Mouse (Mus musculus): Measurements from ENCODE around the gene Focad.

Focad gene

DNA sequence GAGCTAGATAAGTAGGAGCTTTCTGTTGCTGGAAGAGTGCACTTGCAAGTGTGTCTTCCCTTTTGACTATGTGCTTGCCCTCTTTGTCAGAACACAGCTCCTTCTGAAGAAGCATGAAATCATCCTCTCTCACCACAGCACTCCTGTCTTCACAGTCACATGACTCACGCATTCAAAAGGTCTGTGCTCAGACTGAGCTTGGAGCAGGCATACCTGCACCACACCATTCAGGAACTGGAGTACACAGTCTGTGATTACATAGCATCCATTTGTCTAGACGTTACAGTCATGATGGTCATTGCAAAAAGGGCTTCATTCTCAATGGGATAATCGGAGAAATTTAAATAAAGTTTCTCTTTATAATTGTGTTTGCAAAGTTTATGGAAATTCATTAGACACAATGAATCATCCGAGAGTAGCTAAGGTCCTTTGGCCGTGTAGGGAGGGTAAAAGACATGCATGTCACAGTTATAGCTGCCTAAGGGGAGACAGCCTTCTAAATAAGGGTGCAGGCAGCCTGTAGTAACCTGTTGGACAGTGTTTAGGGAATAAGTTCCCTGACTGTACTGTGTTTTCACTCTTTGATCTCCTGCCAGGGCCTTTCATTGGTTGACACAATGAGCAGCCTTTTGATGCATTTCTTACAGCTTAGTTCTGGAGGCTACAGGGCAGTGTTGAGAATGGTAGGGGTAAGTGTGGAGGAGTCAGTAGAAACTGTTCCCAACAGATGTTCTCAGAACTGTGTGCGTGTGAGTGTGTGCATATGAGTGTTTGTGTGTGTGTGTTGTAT is 206.6 kb downstream of the Focad start:
- DNase-seq (ENCODE audit: extremely low read depth, insufficient read length, low spot score) = no peak

DNA sequence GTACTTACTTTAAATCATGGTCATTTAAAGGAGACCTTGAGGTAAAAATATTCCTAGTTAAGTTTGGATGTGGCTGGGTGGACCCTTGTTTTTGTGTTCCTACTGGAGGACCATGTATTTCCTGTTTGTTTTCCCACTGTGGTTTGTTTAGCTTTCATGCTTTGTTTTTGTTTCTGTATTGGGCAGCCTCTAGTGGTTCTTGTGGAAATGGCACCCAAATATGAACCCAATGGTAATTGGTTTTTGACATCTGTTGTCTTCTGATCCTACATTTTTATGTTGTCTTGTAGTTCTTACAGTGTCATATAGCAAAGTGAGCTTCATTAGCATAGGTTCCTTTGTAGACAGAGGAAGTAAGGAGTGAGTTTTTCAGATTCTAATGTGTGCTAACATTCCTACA is 207.9 kb downstream of the Focad start:
- no peak for DNase-seq (ENCODE audit: extremely low read depth, insufficient read length, low spot score)

DNA sequence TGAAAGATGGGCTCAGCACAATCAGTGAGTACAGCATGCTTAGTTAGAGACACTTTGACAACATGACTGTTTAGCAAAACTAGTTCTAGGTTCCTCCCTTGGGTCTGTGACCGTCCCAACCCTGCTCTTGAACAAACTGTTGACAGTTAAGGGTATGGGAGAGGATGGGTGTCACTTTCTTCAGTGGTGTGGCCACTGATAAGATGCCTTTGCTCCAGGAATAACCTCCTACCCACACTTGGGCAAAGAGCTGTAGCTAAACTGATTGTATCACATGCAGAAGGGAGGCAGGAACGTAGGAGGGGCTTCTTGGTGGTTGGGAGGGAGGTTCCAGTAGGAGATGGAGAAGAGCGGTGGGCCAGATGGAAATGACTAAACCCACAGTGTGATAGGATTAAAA is 213.3 kb downstream of the Focad start:
- DNase-seq (ENCODE audit: extremely low read depth, insufficient read length, low spot score) = no peak

DNA sequence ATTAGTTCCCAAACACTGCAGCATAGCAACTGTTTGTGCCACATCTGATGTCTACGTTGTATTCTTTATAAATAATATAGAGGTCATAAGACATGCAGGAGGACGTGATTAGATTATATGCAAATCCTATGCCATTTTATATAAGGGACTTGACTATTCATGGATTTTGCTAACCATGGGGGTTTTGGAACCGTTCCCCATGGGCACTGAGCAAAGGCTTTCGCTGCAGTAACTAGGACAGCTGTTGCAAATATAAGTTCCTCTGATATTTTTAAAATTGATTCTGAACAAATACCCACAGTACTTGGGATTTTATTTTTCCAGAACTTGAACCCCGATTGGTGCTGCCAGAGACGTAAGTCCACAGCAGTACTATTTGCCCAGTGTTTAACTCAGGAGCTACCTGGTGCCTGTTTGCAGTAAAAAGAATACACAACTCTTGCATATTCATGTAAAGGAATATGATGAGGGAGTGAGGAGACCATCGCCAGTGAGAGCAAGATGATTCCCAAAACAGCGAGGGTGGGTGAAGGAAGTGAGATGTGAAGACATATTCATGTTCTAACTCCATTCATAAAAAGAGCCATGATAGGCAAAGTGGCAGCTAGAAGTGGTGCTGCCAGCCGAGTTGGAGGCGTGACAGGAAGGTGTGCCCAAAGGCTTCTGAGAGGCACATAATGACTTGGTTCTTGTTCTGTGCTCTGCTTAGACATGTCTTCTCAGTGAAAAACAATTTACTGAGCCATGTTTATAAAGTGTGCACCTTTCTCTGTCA is 214.1 kb downstream of the Focad start:
- DNase-seq (ENCODE audit: extremely low read depth, insufficient read length, low spot score) = no peak

DNA sequence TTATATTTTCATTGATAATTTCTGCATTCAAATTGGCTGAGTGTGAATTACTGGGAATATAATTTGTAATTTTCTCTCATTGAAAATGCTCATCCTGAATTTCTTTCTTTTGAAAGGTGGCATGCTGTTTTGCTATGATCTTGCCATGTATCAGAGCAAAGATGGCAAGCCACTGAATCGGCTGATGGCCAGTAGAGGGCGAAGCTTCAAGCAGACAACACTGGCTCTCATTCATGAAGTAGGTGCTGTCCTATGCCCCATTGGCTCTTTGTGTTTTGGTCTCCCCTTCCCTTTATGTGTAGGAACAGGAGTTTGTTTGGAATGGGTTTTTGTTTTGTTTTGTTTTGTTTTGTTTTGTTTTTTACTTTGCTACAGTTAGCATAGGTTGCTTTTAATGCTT is 215.2 kb downstream of the Focad start:
- DNase-seq (ENCODE audit: extremely low read depth, insufficient read length, low spot score) = no peak

DNA sequence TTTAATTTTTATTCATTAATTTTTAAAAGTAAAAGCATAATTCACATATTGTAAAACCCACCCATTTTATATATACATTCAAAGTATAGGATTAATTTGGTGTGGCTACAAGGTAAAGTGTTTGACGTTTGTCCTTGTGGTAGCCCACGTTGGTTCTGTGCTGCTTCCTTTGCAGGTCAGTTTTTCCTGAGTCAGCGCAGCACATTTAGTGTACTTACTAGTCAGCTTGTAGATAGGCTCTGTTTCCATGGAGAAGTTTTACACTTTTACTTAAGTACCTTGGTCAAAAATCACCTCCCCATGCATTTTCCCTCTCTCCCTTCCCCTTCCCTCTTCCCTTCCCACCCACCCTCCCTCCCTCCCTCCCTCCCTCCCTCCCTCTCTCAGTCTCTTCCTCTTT is 220.5 kb downstream of the Focad start:
- no peak for DNase-seq (ENCODE audit: extremely low read depth, insufficient read length, low spot score)

DNA sequence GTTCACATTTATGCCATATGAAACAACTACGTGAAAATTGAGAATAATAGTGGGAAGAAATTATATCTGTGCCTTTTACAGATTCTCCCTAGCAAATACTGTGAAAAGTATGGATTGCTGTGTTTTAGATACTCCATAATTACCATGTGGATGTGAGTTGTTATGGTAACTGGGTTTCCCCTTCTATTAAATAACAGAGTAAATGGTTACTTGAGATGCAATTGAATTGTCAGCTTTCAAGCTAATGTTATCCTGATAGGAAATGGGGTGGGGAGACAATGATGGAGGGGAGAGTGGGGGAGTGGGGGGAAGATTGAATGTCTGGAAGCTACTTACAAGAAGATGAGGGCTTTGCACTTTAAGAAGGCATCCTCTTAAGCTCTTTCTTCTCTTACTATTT is 225.6 kb downstream of the Focad start:
- DNase-seq (ENCODE audit: extremely low read depth, insufficient read length, low spot score) = no peak

DNA sequence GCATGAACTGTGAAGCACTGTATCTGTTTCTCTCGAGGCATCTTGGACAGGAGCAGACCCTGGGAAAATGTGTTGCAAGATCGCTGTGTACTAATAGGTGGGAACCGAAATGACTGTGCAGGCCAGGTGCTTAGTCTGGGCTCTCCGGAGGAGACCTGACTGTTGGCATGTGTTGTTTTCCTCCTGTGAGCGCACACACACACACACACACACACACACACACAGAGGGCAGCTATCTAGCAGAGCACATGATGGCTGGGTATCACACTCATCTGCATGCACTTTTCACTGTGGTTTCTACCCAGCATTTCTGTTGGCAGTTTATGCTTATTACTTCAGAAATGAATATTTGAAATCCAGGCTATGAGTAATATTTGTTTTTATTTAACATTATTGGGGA is 231.0 kb downstream of the Focad start:
- DNase-seq (ENCODE audit: extremely low read depth, insufficient read length, low spot score) = no peak

DNA sequence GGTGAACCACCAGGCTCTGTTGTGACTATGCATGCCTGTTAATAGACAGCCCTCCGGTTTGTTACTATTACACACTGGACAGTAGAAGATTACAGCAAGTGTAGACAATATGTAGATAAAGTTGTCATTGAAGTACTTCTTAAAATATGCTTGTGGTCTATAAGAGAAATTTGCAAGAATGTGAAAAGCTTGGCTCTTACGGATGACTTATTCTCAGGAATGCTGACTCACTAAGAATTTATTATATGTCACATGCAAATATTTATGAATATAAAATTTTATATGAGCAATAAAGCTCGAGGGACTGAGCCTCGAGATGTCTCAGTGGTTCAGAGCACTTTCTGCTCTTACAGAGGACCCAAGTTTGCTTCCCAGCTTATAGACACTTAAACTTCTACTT is 240.1 kb downstream of the Focad start:
- peak; percentile 52 for DNase-seq (ENCODE audit: extremely low read depth, insufficient read length, low spot score)

DNA sequence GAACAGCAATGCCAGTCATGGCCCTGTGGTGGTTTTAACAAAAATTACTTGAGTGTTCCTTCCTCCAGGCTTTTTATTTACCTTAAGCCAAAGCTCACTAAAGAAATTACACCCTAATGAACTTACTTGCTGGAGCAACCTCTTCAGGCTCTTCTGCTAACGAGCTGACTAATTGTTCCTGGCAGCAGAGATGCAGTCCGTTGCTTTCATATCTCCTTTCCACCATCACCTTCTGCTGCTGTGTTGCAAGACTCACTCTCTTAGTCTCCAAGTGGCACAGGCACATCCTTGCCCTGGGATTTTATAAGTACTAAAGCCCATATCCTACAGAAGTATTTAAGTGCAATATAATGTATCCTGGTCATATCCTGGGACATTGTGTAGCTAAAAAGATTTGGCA is 242.3 kb downstream of the Focad start:
- no peak for DNase-seq (ENCODE audit: extremely low read depth, insufficient read length, low spot score)

DNA sequence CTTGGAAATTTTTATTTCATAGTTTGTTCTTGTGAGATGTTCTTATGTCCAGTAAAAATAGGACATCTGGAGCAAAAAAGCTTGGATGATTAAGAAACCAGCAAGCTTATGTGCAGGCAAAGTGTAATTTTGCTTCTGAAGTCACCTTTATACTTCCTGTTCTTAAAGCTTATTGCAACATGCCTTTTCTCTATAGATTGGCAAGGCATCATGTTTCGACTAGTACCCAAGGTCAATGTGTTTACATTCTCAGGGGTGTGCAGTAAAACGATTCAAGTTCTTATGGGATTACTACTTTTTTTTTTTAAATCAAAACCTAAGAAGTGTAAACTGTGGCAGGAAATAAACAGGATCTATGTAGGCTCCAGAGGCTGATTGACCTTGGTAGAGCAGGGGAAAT is 242.9 kb downstream of the Focad start:
- no peak for DNase-seq (ENCODE audit: extremely low read depth, insufficient read length, low spot score)

DNA sequence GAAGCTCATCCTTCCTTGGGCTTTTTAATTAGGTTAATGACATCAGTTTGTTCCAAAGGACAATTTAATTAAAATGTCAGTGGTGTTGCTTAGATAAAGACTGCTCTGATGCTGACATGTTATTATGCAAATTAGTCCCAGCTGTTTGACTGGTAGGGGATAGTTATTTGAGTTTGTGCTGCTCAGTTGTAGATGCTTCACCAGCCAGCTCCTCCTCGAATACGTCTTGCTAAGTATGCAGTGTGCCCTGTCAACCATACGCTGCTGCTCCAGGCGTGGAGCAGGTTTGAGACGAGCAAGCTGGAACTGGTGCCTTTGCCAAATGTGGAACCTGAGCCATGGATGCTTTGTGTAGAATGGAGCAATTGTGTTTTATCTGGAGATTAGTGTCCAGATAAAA is 243.7 kb downstream of the Focad start:
- no peak for DNase-seq (ENCODE audit: extremely low read depth, insufficient read length, low spot score)

DNA sequence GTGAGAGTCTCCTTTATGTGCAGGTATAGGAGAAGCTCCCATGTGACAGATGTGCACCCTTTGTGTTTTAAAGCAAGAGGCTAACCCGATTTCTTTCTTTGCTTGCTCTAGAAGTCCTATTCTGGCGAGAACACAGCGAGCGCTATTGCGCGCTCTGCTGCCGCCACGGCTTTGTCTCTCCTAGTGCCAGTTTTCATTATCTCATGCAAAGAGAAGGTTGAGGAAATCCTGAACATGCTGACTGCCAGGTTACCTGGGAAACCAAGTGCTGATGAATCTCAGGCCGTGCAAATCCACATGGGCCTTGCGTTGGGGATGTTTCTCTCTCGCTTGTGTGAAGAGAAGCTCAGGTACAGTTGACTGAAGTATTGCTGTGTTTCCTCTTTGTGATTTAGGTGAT is 250.0 kb downstream of the Focad start:
- DNase-seq (ENCODE audit: extremely low read depth, insufficient read length, low spot score) = no peak

DNA sequence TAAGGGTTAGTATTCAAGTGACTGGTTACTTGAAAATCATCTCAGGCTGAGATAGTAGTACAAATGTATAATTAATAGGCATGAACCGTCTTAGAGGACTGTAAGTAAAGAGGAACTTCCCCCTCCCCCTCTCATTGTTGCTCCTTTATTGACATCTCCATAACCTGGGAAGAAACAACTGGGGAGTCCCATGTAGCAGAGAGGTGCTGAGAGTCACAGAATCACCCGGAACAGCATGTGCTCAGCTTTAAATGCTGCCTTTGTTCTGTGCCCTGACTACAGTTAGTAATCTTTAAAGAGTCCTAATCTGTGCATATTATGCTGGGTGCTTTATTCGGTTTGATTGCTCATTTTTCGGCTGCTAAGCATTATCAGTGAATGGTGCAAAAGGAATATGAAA is 250.6 kb downstream of the Focad start:
- DNase-seq (ENCODE audit: extremely low read depth, insufficient read length, low spot score) = no peak

DNA sequence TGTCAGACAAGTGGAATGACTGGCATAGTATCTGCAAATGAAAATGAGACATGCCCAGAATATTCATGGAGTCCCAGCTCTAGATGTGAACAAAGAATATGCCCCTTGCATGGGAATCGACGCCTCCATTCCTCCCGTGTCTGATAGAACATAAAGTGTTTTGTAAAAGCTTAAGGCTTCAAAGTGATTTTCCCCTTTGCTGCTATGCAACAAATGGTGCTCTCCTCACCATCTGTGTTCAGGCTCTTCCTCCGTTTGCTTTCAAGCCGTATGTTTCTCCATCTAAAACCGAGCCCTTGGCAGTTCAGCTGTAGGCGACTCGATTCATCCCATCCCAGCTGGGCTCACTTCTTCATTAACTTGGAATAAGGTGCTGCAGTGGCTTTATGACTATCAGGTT is 251.5 kb downstream of the Focad start:
- DNase-seq (ENCODE audit: extremely low read depth, insufficient read length, low spot score) = no peak

DNA sequence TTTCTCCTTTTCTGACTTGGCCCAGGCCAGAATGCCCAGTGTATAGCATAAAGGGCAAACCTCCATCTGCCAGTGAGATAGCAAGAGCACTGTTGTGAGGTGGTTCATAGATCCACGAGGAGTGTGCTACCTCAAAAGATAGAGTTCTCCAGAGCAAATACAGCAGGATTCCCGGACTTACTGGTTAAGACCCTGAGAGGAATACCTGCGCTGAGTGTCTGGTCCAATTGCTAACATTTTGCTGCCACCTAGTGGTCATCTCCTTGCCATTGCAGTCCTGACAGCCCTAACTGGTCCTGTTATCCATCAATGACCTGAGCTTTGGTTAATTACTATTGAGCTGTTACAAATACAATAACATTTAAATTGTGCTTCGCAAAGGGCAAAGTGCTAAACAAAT is 256.5 kb downstream of the Focad start:
- DNase-seq (ENCODE audit: extremely low read depth, insufficient read length, low spot score) = peak; percentile 32

DNA sequence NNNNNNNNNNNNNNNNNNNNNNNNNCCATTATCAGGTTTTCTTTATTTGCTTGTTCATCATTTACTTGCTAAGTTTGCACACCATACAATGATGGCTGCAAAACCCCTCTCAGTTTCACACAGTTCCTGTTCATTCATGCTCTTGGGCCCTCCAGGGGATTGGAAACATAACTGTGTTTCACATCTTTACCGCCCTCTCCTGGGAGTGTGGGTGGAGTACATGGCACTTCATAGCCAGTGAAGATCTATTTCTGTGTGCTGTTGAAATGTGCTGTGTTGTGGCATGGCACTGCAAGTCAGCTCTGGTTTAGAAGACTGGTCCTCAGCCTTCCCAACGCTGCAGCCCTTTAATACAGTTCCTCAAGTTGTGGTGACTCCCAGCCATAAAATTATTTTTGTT is 262.2 kb downstream of the Focad start:
- DNase-seq (ENCODE audit: extremely low read depth, insufficient read length, low spot score) = no peak

DNA sequence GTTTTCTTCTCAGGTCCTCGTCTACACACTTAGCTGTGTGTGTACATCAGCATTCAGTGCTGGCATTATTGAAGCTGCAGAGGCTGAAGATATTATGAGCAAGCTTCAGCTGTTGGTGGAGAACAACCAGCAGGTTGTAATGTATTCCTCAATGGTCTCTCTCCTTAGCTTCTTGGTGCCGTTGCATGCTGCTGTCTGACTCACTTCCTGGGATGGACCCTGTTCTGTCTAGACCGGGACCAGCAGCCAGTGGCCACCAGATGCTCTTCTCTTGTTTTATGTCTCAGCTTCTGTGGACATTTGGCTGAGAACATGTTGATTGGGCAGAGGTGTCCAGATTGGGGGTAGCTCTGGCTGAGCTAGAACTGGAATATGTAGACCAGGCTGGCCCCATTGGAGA is 263.0 kb downstream of the Focad start:
- no peak for DNase-seq (ENCODE audit: extremely low read depth, insufficient read length, low spot score)

DNA sequence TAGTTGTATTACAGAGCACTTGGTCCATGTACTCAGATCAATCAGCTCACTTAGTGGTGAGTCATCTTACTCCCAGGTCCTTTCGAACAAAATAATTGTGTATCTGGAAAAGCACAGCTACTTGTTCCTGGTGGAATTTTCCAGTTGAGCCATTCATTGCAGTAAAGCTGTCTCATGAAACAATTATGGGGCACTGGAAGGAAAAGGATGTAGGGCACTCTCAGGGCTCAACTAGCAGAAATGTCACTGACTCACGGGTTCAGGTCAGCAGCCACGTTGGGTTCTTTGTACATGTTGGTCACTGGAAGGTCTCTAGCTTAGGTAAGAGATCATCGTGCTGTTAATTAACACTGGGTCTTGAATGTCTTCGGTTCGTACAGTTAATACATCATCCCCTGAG is 275.5 kb downstream of the Focad start:
- DNase-seq (ENCODE audit: extremely low read depth, insufficient read length, low spot score) = no peak

DNA sequence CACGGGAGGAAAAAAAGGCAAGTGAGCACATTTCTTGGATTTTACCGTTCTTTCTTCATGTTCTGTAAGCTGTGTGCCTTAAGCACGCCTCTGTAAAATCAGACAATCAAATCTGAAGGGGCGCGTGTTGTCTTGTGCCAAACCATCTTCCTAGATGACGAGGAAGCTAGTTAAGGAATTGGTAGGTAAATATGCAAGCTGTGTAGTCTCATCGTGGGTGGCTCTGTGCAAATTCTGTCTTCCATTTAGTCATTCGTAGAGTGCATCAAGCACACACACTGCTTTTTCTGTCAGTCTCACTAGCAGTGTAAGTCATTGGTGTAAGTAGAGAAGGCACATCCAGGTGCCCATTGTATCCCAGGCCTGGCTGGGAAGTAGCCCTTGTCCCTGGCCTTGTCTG is 276.4 kb downstream of the Focad start:
- DNase-seq (ENCODE audit: extremely low read depth, insufficient read length, low spot score) = no peak

DNA sequence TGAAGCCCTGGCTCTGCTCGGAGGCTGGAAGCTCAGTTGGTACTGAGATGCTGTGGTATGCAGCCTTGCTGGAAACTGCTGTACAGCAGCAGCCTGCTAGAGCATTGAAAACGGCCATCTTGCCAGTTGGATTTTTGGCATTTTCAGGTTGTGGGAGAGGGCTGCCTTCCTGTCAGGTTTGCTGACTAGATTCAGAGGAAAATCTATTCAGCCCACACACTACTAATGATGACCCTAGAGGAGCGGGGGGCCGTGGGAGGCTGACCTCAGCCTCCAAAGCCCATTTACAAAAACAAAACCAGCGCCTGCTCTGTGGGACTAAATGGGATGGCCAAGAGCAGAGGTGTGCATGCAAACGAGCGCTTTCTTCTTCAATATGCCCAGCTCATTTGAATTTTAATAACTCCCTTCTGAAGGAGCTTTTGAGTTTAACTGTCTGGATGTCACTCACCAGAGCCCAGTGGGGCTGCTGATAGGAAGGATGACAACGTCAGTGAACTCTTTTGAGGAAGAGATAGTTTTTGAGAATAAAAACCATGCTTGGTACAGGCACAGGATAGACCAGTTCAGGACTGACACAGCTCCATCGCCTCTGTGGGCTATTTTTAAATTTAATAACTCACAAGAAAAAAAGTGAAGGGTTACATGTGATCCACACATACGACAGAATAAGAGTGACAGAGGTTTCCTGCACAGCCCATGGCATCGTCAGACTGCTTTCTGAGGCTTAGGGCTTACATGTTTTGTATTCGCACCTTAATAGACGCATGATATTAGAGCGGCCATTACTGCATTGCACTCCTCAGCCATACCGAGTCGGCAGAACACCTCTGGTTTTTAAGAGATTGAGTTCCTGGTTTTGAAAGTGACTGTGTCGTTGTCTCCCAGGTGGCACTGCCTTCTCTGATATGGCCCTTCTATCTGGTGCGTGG is 278.1 kb downstream of the Focad start:
- DNase-seq (ENCODE audit: extremely low read depth, insufficient read length, low spot score) = no peak
